Mouse (Mus musculus) CH12.LX (cell line): Measurements from ENCODE around the gene Fzd2.

Experiments used
- ELF1 ChIP-seq: IDR thresholded peaks from 2 replicates; pipeline ENCODE4 v1.6.1; 2014; ENCODE audit warnings: low read depth, mild to moderate bottlenecking, inconsistent platforms, low read length, improper control_type of control experiment
- EP300 ChIP-seq: IDR thresholded peaks from 2 replicates; pipeline ENCODE4 v1.6.1; 2011; ENCODE audit warnings: low read length, improper control_type of control experiment
- GABPA ChIP-seq: IDR thresholded peaks from 2 replicates; pipeline ENCODE4 v1.6.1; 2012; ENCODE audit warnings: low read depth, low read length, improper control_type of control experiment, inconsistent platforms; ENCODE audit not compliant: insufficient replicate concordance
- KAT2A ChIP-seq: IDR thresholded peaks from 2 replicates; pipeline ENCODE4 v1.6.1; 2012; ENCODE audit warnings: low read length, improper control_type of control experiment, inconsistent platforms; ENCODE audit not compliant: insufficient replicate concordance
- USF2 ChIP-seq: conservative IDR thresholded peaks from 2 replicates; pipeline ENCODE4 v1.6.1; 2011; ENCODE audit warnings: low read depth, low read length, improper control_type of control experiment

GRCm38 (mm10) chr11:102580034-102580330, 24.2 kb upstream of the Fzd2 start:
- TF ChIP-seq USF2 (no peak), GABPA (no peak), KAT2A (no peak), ELF1 (no peak), EP300 (no peak)
